ENCODE assay signal across 8 mouse cellular contexts in genomic region chr17:26200831-26201705, GRCm38 (mm10). TPM values are rescaled to one million over a fixed set of nuclear protein-coding genes. Genes with fewer than 3 reads are reported as not detected.
DNase-seq lines count a peak whose midpoint lies in the region; ATAC-seq and TF ChIP-seq lines count a peak whose summit lies in the region.

No protein-coding gene starts in this region.

- no peaks in the 10 kb centered on the region for H3K79me3 ChIP-seq in C2C12 (ENCODE audit: low read depth)

- WGBS in hindbrain, embryonic 15.5 days = under 1% methylated on average over 91 of the region's 92 CpGs
- WGBS in small intestine, adult 2 months = 3% methylated on average over 87 of the region's 92 CpGs

- peak overlapping the region; percentile 74 for H3K9ac ChIP-seq in hindbrain, embryonic 15.5 days

- DNase-seq in frontal cortex, postnatal 14 days (ENCODE audit: low spot score in 2 of 2) = no peak
- DNase-seq in c-Kit-positive CD71-positive TER-119-negative erythroid progenitor cells, embryonic 14.5 days (ENCODE audit: low read depth) = peak; percentile 72
- DNase-seq in lung, postnatal 10 days = peak; percentile 25
- DNase-seq in layer of hippocampus, adult 11-12 months (ENCODE audit: low spot score) = no peak

- peak overlapping the region; percentile 99 for H3K4me2 ChIP-seq in hindbrain, embryonic 15.5 days

- no peaks in the 10 kb centered on the region for H3K9me3 ChIP-seq in hindbrain, embryonic 15.5 days

- no peaks in the 10 kb centered on the region for H3K79me2 ChIP-seq in C2C12 (ENCODE audit: control insufficient read depth, insufficient read depth)

- no peaks in the 10 kb centered on the region for H3K27me3 ChIP-seq in C2C12 (ENCODE audit: control insufficient read depth, insufficient read depth, insufficient read length)
- H3K27me3 ChIP-seq in hindbrain, embryonic 15.5 days = peaks cover 52% of the 10 kb centered on the region
- 0 out of 2 replicates have a peak, but pooled peaks cover 8% of the 10 kb centered on the region for H3K27me3 ChIP-seq in small intestine, adult 2 months (ENCODE audit: control insufficient read depth, insufficient read depth, low read length)

- H3ac ChIP-seq in C2C12 (ENCODE audit: control insufficient read depth, insufficient read length, low read depth) = peak overlapping the region; percentile 61

- TF ChIP-seq POLR2A in small intestine, adult 2 months (IDR thresholded peaks at IDR 0.05; ENCODE audit: low read depth, low read length) = no peak

- peaks cover 38% of the 10 kb centered on the region for H3K4me1 ChIP-seq in hindbrain, embryonic 15.5 days (replicated peaks)
- H3K4me1 ChIP-seq in small intestine, adult 2 months (ENCODE audit: control insufficient read depth, insufficient read depth, insufficient read length, low read length) = peaks cover 3% of the 10 kb centered on the region

- peak overlapping the region; percentile 38 for H3K27ac ChIP-seq in hindbrain, embryonic 15.5 days (replicated peaks)
- no peak overlapping the region for H3K27ac ChIP-seq in small intestine, adult 2 months (ENCODE audit: insufficient read depth, low read depth, low read length)

- H3K4me3 ChIP-seq in C2C12 (ENCODE audit: insufficient read depth, poor library complexity, severe bottlenecking) = no peak overlapping the region
- peak overlapping the region; percentile 80 for H3K4me3 ChIP-seq in hindbrain, embryonic 15.5 days
- peak overlapping the region; percentile 60 for H3K4me3 ChIP-seq in small intestine, adult 2 months (ENCODE audit: low read depth, low read length)

- TF ChIP-seq CTCF in C2C12 (IDR thresholded peaks at IDR 0.05; ENCODE audit: control insufficient read depth, insufficient read depth, insufficient read length) = no peak
- TF ChIP-seq CTCF in small intestine, adult 2 months (IDR thresholded peaks at IDR 0.05; ENCODE audit: extremely low read depth, insufficient read length, insufficient replicate concordance, low read depth, low read length) = no peak

- H3K36me3 ChIP-seq in C2C12 (ENCODE audit: control insufficient read depth, insufficient read depth) = peaks cover under 1% of the 10 kb centered on the region
- H3K36me3 ChIP-seq in hindbrain, embryonic 15.5 days = peaks cover 11% of the 10 kb centered on the region; the same call in 1 of the 2 replicates
- H3K36me3 ChIP-seq in small intestine, adult 2 months (ENCODE audit: control insufficient read depth, insufficient read depth, low read length) = no peaks in the 10 kb centered on the region; the same call in 1 of the 2 replicates

- ATAC-seq in frontal cortex, adult (ENCODE audit: low TSS enrichment) = peak; percentile 24; the same call in 1 of the 2 replicates
- peak; percentile 43 for ATAC-seq in hindbrain, embryonic 15.5 days (ENCODE audit: low FRiP score, low read depth)

TF ChIP-seq in C2C12, 6 proteins besides CTCF, POLR2A, EP300 and RAD21:
- TF ChIP-seq USF1 (IDR thresholded peaks at IDR 0.05; ENCODE audit: low read depth) = no peak
- TF ChIP-seq MAX (IDR thresholded peaks at IDR 0.05) = peak; percentile 65

RNA-seq across cellular contexts. Expression of gene Rgs11, which starts 1.7 kb away (rescaled TPM):
- polyA plus RNA-seq in C2C12 (2012; fragmentation: generic; extraction: Trizol) = not detected
- polyA plus RNA-seq in hindbrain, embryonic 15.5 days (2015; fragmentation: Nextera tagmentation; extraction: Ambion mirVana) = 18.7 TPM in 2 replicates
- 3.8 and 29.7 TPM in 2 replicates for polyA plus RNA-seq in small intestine, adult 2 months (2012; rRNA removed)

RNA-seq across cellular contexts. Expression of gene Pdia2, which starts 2.2 kb away (rescaled TPM):
- polyA plus RNA-seq in C2C12 (2012; fragmentation: generic; extraction: Trizol) = 0.05 TPM
- polyA plus RNA-seq in hindbrain, embryonic 15.5 days (2015; fragmentation: Nextera tagmentation; extraction: Ambion mirVana) = 0.13 and 0.38 TPM in 2 replicates
- polyA plus RNA-seq in small intestine, adult 2 months (2012; rRNA removed) = 1.6 and 247 TPM in 2 replicates

RNA-seq across cellular contexts. Expression of gene Arhgdig, which starts 6.5 kb away (rescaled TPM):
- polyA plus RNA-seq in C2C12 (2012; fragmentation: generic; extraction: Trizol) = 9.6 TPM
- 193 and 206 TPM in 2 replicates for polyA plus RNA-seq in hindbrain, embryonic 15.5 days (2015; fragmentation: Nextera tagmentation; extraction: Ambion mirVana)
- polyA plus RNA-seq in small intestine, adult 2 months (2012; rRNA removed) = 3.2 and 44.6 TPM in 2 replicates

RNA-seq across cellular contexts. Expression of gene Fam234a, which starts 43.0 kb away (rescaled TPM):
- polyA plus RNA-seq in C2C12 (2012; fragmentation: generic; extraction: Trizol) = 25.2 TPM
- polyA plus RNA-seq in hindbrain, embryonic 15.5 days (2015; fragmentation: Nextera tagmentation; extraction: Ambion mirVana) = 34.2 and 35.6 TPM in 2 replicates
- 154 and 290 TPM in 2 replicates for polyA plus RNA-seq in small intestine, adult 2 months (2012; rRNA removed)

RNA-seq across cellular contexts. Expression of gene Luc7l, which starts 51.6 kb away (rescaled TPM):
- 45.0 TPM for polyA plus RNA-seq in C2C12 (2012; fragmentation: generic; extraction: Trizol)
- polyA plus RNA-seq in hindbrain, embryonic 15.5 days (2015; fragmentation: Nextera tagmentation; extraction: Ambion mirVana) = 99.8 and 104 TPM in 2 replicates
- 6.4 and 6.9 TPM in 2 replicates for polyA plus RNA-seq in small intestine, adult 2 months (2012; rRNA removed)

Comparison
In these comparisons a context has a peak if more than half of its experiments do, and no peak if none do; other contexts are left out.
1. DNase-seq: peak in c-Kit-positive CD71-positive TER-119-negative erythroid progenitor cells, embryonic 14.5 days (single experiment) and lung, postnatal 10 days (single experiment); none in frontal cortex, postnatal 14 days (0 of 2) and layer of hippocampus, adult 11-12 months (single experiment).